Mouse (Mus musculus) myocyte (in vitro differentiated cells): ENCODE measurements around the gene Utp14b. TPM values are rescaled to one million over a fixed set of nuclear protein-coding genes. Genes with fewer than 3 reads are reported as not detected.

Experiments
- H3K27me3 ChIP-seq: one replicate; pipeline ENCODE4 v1.6.1; 2011; ENCODE audit not compliant: control insufficient read depth, insufficient read depth, insufficient read length
- H3K36me3 ChIP-seq: one replicate; pipeline ENCODE4 v1.6.1; 2011; ENCODE audit not compliant: control insufficient read depth, insufficient read depth
- H3K4me2 ChIP-seq: one replicate; pipeline ENCODE4 v1.6.1; 2011; ENCODE audit warnings: low read depth, control low read depth
- H3K4me3 ChIP-seq: one replicate; pipeline ENCODE4 v1.5.1; 2011; ENCODE audit warnings: mild to moderate bottlenecking, control low read depth, moderate library complexity
- H3K79me2 ChIP-seq: one replicate; pipeline ENCODE4 v1.6.1; 2011; ENCODE audit not compliant: control insufficient read depth, insufficient read depth
- H3ac ChIP-seq: one replicate; pipeline ENCODE4 v1.6.1; 2011; ENCODE audit not compliant: control insufficient read depth, insufficient read length
- CEBPB ChIP-seq: IDR thresholded peaks from 2 replicates; pipeline ENCODE4 v1.6.1; 2011; ENCODE audit warnings: mild to moderate bottlenecking, moderate library complexity; ENCODE audit not compliant: poor library complexity, insufficient read depth, severe bottlenecking
- E2F4 ChIP-seq: IDR thresholded peaks from one replicate; pipeline ENCODE4 v1.6.1; 2011; ENCODE audit warnings: mild to moderate bottlenecking, control low read depth, moderate library complexity; ENCODE audit not compliant: insufficient read depth
- MAX ChIP-seq: IDR thresholded peaks from one replicate; pipeline ENCODE4 v1.6.1; 2011; ENCODE audit warnings: low read depth, mild to moderate bottlenecking, control low read depth
- MYOD1 ChIP-seq, 3 experiments: IDR thresholded peaks; one replicate each; pipeline ENCODE4 v1.6.1; 2011; ENCODE audit warnings: control low read depth in 2 of 3, low read depth in 2 of 3, mild to moderate bottlenecking in 2 of 3, moderate library complexity in 1 of 3; ENCODE audit not compliant: insufficient read length in 2 of 3, control insufficient read depth in 1 of 3
- MYOG ChIP-seq, 3 experiments: IDR thresholded peaks; one replicate each; pipeline ENCODE4 v1.6.1; 2011; ENCODE audit warnings: control low read depth in 2 of 3, low read depth in 2 of 3, mild to moderate bottlenecking in 2 of 3; ENCODE audit not compliant: insufficient read length in 2 of 3, control insufficient read depth in 1 of 3, insufficient read depth in 1 of 3
- POLR2A ChIP-seq: IDR thresholded peaks from one replicate; pipeline ENCODE4 v1.6.1; 2011; ENCODE audit warnings: low read depth, mild to moderate bottlenecking, control low read depth, moderate library complexity; ENCODE audit not compliant: insufficient read length
- POLR2AphosphoS2 ChIP-seq: IDR thresholded peaks from one replicate; pipeline ENCODE4 v1.6.1; 2011; ENCODE audit warnings: low read depth, control low read depth; ENCODE audit not compliant: insufficient read length
- REST ChIP-seq: IDR thresholded peaks from one replicate; pipeline ENCODE4 v1.6.1; 2011; ENCODE audit warnings: mild to moderate bottlenecking, control low read depth, moderate library complexity; ENCODE audit not compliant: insufficient read depth, insufficient read length
- SRF ChIP-seq: IDR thresholded peaks from one replicate; pipeline ENCODE4 v1.6.1; 2011; ENCODE audit warnings: low read depth; ENCODE audit not compliant: control insufficient read depth, insufficient read length
- TCF12 ChIP-seq: IDR thresholded peaks from one replicate; pipeline ENCODE4 v1.6.1; 2011; ENCODE audit warnings: mild to moderate bottlenecking, control low read depth; ENCODE audit not compliant: poor library complexity, insufficient read depth, severe bottlenecking
- TCF3 ChIP-seq: IDR thresholded peaks from one replicate; pipeline ENCODE4 v1.6.1; 2011; ENCODE audit warnings: low read depth, control low read depth; ENCODE audit not compliant: insufficient read length
- USF1 ChIP-seq: IDR thresholded peaks from one replicate; pipeline ENCODE4 v1.6.1; 2011; ENCODE audit warnings: low read depth, mild to moderate bottlenecking, control low read depth, moderate library complexity
- polyA plus RNA-seq: library from polyadenylated mRNA; unstranded; fragments of >200 nt; fragmentation: generic; extraction: Trizol; gene quantifications from one replicate; pipeline ENCODE4 v1.2.1, GENCODE M21; 2012; ENCODE audit warnings: missing spikeins

Gene Utp14b
- polyA plus RNA-seq, 1 experiment, result 3.0 TPM

GRCm38 (mm10) chr1:78659270-78659823 is 1.5 kb downstream of the Utp14b start:
- peak overlapping the region; percentile 92 for H3K4me3 ChIP-seq
- H3ac ChIP-seq, result peak overlapping the region; percentile 94
- peaks cover 65% of the 10 kb centered on the region for H3K79me2 ChIP-seq
- H3K36me3 ChIP-seq, result peaks cover 16% of the 10 kb centered on the region
- peak overlapping the region; percentile 96 for H3K4me2 ChIP-seq
- H3K27me3 ChIP-seq, result no peaks in the 10 kb centered on the region
- no peak for TF ChIP-seq MYOG (IDR thresholded peaks at IDR 0.05; ENCODE audit: control insufficient read depth in 1 of 3, insufficient read depth in 1 of 3, insufficient read length in 2 of 3, low read depth in 2 of 3)
- TF ChIP-seq TCF3, result no peak
- TF ChIP-seq MYOD1 (IDR thresholded peaks at IDR 0.05; ENCODE audit: control insufficient read depth in 1 of 3, insufficient read length in 2 of 3, low read depth in 2 of 3), result peak in 1 of 3 experiments; percentile 16

GRCm38 (mm10) chr1:78664326-78664725 is 6.5 kb downstream of the Utp14b start:
- Histone ChIP-seq H3K79me2 (peaks cover 100% of the 10 kb centered on the region), H3K4me2 (no peak overlapping the region), H3K27me3 (no peaks in the 10 kb centered on the region), H3K36me3 (peaks cover 63% of the 10 kb centered on the region), H3ac (no peak overlapping the region), H3K4me3 (no peak overlapping the region)
- no peak for TF ChIP-seq POLR2A
- no peak for TF ChIP-seq POLR2AphosphoS2
- TF ChIP-seq TCF12, result no peak
- no peak for TF ChIP-seq E2F4
- TF ChIP-seq CEBPB, result no peak
- TF ChIP-seq MYOG (IDR thresholded peaks at IDR 0.05; ENCODE audit: control insufficient read depth in 1 of 3, insufficient read depth in 1 of 3, insufficient read length in 2 of 3, low read depth in 2 of 3), result no peak
- no peak for TF ChIP-seq MYOD1 (IDR thresholded peaks at IDR 0.05; ENCODE audit: control insufficient read depth in 1 of 3, insufficient read length in 2 of 3, low read depth in 2 of 3)
- TF ChIP-seq USF1, result no peak
- no peak for TF ChIP-seq TCF3
- TF ChIP-seq MAX, result no peak
- TF ChIP-seq REST, result no peak
- TF ChIP-seq SRF, result no peak

- H3K36me3 ChIP-seq, result peaks cover 71% of the 10 kb centered on the region
These were observed 8.2 kb downstream of the Utp14b start for GRCm38 (mm10) chr1:78665954-78666499.

GRCm38 (mm10) chr1:78666585-78666984 is 8.7 kb downstream of the Utp14b start:
- TF ChIP-seq POLR2AphosphoS2, result no peak
- no peak for TF ChIP-seq USF1
- no peak for TF ChIP-seq POLR2A
- no peak for TF ChIP-seq E2F4
- no peak for TF ChIP-seq TCF3
- TF ChIP-seq TCF12, result no peak
- peak; percentile 82 for TF ChIP-seq CEBPB
- TF ChIP-seq SRF, result no peak
- no peaks in the 10 kb centered on the region for H3K27me3 ChIP-seq
- H3K4me3 ChIP-seq, result no peak overlapping the region
- H3ac ChIP-seq, result no peak overlapping the region
- no peak overlapping the region for H3K4me2 ChIP-seq
- peaks cover 73% of the 10 kb centered on the region for H3K36me3 ChIP-seq
- H3K79me2 ChIP-seq, result peaks cover 100% of the 10 kb centered on the region

More at GRCm38 (mm10) chr1:78665954-78666499, 8.2 kb downstream of the Utp14b start:
- no peaks in the 10 kb centered on the region for H3K27me3 ChIP-seq
- peaks cover 100% of the 10 kb centered on the region for H3K79me2 ChIP-seq
- no peak for TF ChIP-seq TCF12
- no peak for TF ChIP-seq POLR2AphosphoS2
- no peak for TF ChIP-seq SRF
- TF ChIP-seq CEBPB, result no peak
- no peak for TF ChIP-seq REST
- TF ChIP-seq POLR2A, result no peak
- no peak for TF ChIP-seq USF1
- TF ChIP-seq MYOD1 (IDR thresholded peaks at IDR 0.05; ENCODE audit: control insufficient read depth in 1 of 3, insufficient read length in 2 of 3, low read depth in 2 of 3), result no peak
- no peak for TF ChIP-seq E2F4
- TF ChIP-seq MAX, result no peak
- no peak for TF ChIP-seq TCF3
- TF ChIP-seq MYOG (IDR thresholded peaks at IDR 0.05; ENCODE audit: control insufficient read depth in 1 of 3, insufficient read depth in 1 of 3, insufficient read length in 2 of 3, low read depth in 2 of 3), result no peak
- no peak overlapping the region for H3K4me2 ChIP-seq
- H3K4me3 ChIP-seq, result no peak overlapping the region
- no peak overlapping the region for H3ac ChIP-seq

- H3ac ChIP-seq, result no peak overlapping the region
- H3K4me2 ChIP-seq, result no peak overlapping the region
- H3K27me3 ChIP-seq, result no peaks in the 10 kb centered on the region
- H3K36me3 ChIP-seq, result peaks cover 34% of the 10 kb centered on the region
- H3K79me2 ChIP-seq, result peaks cover 92% of the 10 kb centered on the region
- no peak overlapping the region for H3K4me3 ChIP-seq
- TF ChIP-seq MYOG (IDR thresholded peaks at IDR 0.05; ENCODE audit: control insufficient read depth in 1 of 3, insufficient read depth in 1 of 3, insufficient read length in 2 of 3, low read depth in 2 of 3) (no peak), USF1 (peak; percentile 35), TCF3 (no peak), MYOD1 (IDR thresholded peaks at IDR 0.05; ENCODE audit: control insufficient read depth in 1 of 3, insufficient read length in 2 of 3, low read depth in 2 of 3) (no peak), POLR2A (no peak)
These were observed 24.5 kb downstream of the Utp14b start for GRCm38 (mm10) chr1:78682291-78682690.
